Mouse (Mus musculus) inflammation-experienced regulatory T-cells, adult 6 months (primary cell): ENCODE results near the gene Dgcr6. TPM values are rescaled to one million over a fixed set of nuclear protein-coding genes. Genes with fewer than 3 reads are reported as not detected.
"Not testable (repeated sequence)": the region's sequence is repeated elsewhere in the genome, so short reads cannot be mapped to it uniquely, and the experiment has no call there.

ENCODE experiments used
- ATAC-seq: one replicate; pipeline ENCODE4 v1.8.0; 2017
- polyA plus RNA-seq, 3 experiments: library from polyadenylated mRNA; unstranded; fragments of 100-300 nt; shearing (Covaris generic); gene quantifications; one replicate each; pipeline ENCODE4 v1.2.1; 2017

Dgcr6 gene
- polyA plus RNA-seq, result 10 to 100 TPM; 11.5 to 19.1 (median 15.0) TPM

DNA sequence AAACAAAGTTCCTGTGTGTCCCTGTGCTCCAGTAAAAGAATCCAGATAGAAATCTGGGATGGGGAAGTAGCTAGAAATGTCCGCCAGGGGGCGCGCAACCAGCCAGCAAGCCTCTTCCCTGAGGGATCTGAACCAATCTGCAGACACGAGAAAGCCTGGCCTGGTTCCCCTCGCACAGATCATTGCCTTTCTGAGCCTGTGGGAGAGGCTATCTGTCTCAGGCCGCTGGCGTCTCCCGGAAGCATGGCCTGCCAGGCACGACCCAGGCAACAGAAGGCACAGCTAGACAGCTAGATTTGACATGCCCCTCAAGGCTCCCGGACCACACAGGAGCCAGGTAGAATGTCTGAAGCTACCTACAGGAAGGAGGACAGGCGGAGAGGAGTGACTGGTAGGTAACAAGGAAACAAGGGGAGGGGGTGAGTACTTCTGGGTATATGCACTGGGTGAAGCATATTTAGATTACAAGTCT, at the start of gene Dgcr6:
Gene Dgcr6 (plus strand): TSS at position 130 of the 472 bp plus-strand sequence.
- ATAC-seq, result peak; percentile 50

DNA sequence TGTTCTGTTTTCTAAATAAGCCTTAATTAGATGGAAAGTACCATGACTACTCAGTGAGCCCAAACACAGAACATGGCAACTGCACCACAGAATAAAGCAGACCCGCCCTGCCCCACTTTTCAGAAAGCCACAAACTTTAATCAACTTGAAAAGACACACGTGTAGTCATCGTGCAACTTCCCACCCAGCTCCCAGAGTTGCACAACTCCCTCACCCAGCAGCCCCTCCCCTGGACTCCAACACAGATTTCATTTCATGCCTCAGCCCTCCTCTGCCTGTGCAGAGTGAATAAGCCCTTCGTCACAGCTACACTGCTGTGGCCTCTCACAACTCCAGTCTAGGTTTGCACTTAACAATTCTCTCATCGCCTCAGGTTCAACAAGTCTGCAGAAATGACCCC, 48.1 kb upstream of the Dgcr6 start:
- no peak for ATAC-seq

DNA sequence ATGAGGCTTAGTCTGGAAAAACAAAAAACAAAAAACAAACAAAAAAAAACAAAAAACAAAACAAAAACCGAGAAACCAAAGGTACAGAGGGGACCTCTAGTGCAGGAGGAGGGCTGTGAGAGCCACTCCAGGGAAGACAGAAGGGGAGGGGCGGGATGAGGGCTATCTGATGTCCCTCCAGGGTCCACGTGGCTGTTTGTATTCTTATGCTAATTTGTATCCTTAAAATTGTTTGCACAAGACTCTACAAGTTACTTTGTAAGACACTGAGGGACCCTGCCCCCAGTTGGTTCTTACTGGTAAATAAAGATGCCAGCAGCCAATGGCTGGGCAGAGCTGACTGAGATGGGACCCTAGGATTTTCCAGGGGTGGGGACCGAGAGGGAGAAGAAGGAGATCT, 45.6 kb upstream of the Dgcr6 start:
- no peak for ATAC-seq

DNA sequence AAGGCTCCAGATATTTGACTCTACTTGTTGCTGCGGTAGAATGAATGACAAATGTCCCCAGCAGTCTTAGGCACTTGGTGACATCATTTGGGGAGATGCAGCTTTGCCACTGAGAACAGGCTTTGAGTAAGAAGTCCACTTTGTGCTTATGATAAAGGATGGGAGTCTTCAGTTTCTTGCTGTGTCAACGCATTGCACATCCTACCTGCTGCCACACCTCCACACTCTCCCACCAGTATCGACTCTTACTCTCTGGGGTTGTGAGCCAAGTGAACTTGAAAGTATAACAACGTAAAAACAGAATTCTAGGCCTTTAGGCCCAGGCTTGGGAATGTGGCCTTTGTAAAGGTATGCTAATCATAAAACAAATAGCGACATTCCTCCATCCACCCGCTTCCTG, 41.6 kb upstream of the Dgcr6 start:
- ATAC-seq, result no peak

DNA sequence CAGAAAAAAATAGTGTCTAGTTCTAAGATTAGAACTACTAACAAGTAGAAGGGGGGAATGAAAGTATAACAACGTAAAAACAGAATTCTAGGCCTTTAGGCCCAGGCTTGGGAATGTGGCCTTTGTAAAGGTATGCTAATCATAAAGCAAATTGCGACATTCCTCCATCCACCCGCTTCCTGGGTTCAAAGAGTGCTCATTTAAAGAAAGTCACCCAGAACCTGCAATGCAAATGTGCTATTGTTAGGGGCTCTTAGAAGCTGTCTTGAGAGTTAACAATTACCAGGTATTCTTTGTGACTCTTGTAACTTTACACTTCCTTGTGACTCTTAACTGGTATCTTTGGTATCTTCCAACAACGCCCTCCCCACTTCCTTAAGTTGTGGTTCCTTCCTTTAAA, 36.2 kb upstream of the Dgcr6 start:
- not testable (repeated sequence) for ATAC-seq

DNA sequence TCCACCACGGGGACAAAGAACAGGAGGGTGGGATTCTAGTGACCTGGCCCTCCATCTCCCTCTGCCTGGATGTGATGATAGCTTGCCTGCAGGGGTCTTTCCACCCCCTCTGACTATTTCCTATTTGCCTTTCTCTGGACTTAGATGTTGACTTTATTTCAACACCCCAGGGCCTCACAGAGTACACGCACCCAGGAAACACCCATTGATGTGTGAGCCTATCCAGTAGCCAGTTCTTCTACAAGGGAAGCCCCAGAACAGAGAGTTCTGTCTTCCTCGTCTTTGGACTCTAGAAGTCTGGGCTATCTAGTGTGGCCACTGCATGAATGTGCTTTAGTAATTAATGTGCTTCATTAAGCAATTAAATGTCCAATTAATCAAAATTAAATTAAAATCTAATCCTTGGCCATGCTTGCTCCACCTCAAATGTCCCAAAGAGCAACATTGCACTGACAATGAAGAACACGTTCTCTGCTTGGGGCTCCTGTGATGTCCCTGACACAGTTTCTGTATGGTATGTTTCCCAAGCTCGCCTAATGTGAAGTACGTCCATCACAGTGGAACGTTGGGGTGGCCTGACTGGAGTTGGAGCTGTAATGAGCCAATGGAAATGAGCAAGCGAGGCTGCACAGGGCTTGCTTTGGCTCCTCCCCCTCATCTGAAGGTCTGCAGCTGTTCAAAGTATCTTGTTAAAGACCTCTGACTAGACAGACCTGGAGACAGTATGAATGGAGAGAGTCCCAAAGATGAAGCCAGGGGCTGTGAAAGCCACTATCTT, 29.7 kb upstream of the Dgcr6 start:
- ATAC-seq, result no peak

DNA sequence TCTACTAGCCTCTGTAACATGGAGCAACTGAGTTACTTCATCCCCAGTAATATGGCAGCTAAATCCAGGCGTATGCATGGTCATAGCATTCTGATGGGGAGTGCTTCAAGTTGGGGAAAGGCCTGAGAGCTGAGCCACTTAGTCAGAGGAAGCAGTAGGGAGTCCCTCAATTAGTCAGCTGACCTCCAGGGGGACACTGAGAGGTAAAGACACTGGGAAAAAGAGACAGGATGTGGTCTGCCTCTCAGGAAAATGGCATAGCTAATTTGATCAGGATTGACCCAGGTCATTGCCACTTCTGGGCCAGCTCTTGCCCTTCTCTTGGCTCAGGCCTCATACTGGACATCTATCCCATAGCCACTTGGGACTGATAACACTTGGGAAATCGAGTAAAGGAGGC, 25.3 kb upstream of the Dgcr6 start:
- ATAC-seq, result no peak

DNA sequence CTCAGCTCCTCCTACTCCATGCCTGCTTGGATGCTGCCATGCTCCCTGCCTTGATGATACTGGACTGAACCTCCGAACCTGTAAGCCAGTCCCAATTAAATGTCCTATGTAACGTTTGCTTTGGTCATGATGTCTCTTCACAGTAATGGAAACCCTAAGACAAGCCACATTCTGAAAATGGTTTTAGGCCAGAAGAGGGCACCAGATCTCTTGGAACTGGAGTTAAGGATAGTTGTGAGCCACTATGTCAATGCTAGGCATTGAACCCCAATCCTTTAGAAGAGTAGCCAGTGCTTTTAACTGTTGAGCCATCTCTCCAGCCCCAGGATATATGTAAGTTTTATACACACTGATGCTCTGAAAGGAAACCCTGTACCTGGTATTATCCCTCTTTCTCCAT, 20.9 kb upstream of the Dgcr6 start:
- ATAC-seq, result no peak

DNA sequence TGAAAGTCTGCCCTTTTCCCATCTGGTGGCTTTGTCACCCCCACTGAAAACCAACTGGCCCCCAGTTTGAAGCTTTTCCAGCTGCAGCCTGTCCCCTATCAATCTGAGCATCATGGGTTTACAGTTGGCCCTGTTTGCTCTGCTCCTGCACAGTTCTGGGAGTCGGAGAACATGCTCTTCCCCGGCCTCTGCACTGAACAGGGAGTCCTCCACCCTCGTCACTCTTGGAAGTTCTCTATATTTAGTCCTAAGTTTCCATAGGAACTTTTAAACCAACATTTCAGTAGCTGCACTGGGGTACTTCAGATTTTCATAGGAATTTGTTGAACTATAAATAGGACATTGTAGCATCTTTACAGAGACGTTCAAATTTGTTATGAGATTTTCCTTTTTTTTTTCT, 19.4 kb upstream of the Dgcr6 start:
- ATAC-seq, result no peak

DNA sequence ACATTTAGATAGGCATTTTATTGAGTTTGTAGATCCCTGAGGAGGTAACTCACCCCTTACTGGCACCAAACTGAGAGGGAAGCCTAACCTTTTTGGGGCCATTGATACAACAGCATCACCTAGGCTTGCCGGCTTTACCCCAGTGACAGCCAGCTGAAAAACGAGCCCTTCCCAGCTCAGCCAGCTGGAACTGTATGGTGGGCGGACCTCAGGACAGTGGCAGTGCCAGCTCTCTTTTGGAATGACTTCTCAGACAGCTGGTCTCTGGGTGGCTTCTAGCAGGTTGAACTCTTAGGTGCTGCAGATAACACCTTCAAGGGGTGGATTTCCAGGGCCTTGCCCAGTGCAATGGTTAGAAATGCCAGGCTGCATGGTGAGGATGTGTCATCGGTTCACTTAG, 18.4 kb upstream of the Dgcr6 start:
- ATAC-seq, result no peak

DNA sequence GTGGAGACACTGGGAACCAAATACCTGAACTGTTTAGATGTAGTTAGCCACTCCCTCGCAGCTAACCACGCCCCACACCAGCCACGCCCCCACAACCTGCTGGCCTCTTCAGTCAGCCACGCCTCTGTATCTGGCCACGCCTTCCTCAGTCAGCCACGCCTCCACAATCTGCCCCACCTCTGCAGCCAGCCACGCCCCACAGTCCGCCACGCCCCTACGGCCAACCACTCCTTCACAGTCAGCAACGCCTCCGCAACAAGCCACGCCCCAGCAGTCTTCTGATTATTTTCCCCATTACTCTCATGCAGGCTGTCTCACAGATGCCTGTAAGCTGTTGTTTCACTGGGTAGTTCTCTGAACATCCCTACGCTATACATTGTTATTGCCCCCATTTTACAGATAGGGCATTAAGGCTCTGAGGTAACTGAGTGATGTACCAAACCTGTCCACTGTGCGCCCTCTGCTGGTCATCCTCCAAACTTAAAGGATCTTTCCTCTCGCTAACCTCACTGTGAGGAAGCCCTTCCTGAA, 16.2 kb upstream of the Dgcr6 start:
- peak; percentile 65 for ATAC-seq

DNA sequence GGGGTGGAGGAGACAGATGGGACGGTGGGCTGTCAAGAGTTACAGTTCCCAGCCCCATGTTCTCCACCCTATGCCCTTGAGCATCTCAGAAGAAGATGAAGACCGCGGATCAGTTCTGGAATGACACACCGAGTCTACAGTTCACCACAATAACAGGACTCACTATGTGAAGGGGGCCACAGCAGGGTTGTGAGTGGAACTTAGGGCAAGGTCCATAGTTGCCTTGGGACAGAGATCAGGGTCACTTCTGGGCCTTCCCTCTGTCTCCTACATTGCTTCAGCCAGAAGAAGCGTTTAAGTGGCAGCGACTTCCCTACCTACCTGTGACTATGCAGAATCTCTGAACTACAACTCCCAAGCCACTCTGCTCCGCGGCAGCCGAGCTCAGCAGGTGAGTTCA, 15.6 kb upstream of the Dgcr6 start:
- ATAC-seq, result no peak

DNA sequence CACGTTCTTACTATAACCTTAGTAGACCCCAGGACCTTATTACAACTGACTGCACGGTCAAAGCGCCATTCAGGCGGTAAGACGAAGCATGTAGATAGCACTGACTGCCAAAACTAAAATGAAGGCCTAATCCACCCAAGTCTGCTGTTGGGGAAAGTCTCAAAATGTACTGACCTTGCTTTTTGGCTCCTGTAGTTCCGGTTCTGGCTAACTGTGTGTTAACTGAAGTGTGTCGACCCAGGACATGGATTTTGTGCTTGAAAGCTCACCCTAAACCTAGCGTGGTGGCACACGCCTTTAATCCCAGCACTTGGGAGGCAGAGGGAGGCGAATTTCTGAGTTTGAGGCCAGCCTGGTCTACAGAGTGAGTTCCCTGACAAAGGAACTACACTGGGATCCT, 7.7 kb upstream of the Dgcr6 start:
- ATAC-seq, result no peak

DNA sequence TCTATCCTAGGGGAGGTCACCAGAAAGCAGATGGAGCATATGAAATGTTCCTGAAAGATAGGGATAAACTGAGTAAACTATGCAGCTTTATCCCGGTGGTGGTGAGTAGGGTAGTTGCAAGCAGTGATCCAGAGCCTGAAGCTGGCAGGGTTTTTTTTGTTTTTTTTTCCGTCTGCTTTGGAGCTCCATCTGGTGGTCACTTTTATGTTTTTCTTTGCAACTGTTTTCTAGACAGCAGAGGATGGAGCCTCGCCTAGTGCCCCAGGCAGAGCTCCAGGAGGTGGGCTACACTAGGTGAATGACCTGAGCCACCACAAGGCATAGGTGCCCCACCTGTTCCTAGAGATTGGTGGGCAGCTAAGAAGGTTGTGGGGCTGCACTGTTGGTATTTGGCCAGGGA, 5.0 kb upstream of the Dgcr6 start:
- peak; percentile 68 for ATAC-seq

DNA sequence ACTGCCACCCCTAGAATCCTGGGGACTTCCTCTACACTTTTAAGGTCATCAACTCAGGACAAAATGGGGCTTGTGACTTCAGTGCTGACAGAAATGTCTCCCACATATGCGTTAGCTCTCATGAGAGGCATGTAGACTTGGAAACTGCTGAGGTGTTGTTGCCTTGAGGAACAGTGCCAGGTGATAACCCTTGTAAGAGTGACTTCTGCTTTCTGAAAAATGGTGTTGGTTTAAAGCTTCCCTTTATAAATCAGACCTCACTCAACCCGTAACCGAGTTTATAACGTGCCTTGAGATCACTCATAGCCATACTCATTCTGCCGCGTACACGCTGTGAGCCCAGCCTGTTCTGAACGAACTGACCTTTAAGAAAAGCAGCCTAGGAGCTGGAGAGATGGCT, 4.6 kb upstream of the Dgcr6 start:
- no peak for ATAC-seq

DNA sequence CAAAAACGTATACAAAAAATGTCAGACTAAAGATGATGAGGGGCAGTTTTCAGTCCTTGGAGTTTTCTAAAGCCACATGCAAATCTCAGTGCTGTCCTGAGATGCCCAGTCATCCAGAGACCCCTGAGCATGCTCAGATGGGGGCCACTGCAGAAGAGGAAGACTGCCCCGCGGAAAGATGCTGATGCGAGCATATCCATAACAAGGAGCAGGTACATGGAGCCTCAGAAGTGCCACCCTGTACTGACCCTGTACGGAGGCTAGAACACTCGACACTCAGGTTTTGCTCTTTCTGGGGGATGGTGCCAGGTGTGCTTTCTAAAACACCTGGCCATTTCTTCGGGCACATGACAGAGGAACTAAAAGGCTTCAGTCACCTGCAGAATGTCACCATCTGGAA, 338 bp upstream of the Dgcr6 start:
- ATAC-seq, result no peak

DNA sequence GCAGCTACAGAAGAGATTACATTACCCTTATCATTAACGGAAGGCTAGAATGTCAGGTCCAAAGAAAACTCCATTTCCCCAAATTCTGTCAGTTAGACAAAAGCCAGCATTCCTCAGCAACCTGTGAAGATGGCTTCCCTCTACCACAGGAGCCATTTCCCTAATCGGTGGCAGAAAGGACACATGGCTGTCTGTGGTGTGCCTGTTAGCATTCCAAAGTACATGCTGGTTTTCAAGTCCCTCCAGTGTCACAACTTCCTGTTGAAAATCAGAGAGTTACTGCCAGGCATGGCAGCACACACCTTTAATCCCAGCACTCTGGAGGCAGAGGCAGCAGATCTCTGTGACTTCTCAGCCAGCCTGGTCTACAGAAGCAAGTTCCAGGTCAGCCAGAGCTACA, 3.6 kb downstream of the Dgcr6 start:
- ATAC-seq, result no peak

DNA sequence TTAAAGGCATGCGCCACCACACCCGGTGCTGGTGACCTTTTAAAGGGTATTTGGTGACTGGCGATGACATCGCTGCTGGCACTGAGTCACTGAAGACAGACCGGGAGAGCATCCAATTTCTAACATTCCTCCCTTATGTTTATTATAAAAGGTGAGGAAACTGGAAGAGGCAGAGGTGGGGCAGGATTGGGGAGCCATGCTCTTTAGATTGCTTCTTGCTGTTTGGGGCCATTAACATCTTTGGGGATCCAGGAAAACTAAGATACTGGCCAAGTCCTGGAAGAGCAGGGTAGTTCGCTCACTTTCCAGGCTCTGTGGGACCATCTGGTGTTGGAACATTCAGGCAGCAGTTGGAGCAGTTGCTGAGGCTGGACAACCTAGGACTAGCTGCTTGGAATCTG, 5.7 kb downstream of the Dgcr6 start:
- no peak for ATAC-seq

DNA sequence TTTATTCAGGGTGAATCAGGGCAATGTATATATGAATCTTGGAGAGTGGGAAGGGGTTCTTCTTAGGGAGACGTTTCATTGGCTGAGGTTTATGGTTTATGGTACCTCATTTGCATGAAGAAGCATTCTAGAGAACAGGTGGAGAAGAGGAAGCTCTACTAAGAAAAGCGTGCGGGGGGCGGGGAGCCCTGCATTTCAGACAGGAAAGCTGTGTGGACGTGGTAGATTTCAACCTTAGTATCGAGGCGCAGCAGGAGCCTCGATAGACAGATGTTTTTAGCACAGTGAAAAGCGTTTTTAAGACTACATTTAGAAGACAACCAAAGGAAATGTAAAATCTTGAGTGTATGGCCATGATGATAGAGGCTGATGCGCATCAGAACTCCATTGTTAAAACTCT, 6.6 kb downstream of the Dgcr6 start:
- no peak for ATAC-seq

DNA sequence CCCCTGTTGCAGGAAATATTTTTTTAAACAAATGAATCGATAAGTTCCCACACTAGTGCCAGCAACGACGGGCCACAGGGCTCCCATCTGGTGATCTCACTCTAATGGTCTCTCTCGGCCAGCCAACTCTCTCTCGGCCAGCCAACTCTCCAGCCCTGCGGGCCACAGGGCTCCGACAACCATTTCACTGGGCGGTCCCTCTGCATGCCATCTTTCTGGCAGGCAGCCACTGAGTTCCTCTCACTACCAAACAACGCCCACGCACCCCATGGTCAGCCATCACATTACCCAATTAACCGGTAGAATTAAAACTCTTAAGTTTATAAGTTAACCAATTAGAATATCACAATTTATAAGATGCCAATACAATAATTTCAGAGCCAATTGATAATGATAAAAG, 8.5 kb downstream of the Dgcr6 start:
- no peak for ATAC-seq

DNA sequence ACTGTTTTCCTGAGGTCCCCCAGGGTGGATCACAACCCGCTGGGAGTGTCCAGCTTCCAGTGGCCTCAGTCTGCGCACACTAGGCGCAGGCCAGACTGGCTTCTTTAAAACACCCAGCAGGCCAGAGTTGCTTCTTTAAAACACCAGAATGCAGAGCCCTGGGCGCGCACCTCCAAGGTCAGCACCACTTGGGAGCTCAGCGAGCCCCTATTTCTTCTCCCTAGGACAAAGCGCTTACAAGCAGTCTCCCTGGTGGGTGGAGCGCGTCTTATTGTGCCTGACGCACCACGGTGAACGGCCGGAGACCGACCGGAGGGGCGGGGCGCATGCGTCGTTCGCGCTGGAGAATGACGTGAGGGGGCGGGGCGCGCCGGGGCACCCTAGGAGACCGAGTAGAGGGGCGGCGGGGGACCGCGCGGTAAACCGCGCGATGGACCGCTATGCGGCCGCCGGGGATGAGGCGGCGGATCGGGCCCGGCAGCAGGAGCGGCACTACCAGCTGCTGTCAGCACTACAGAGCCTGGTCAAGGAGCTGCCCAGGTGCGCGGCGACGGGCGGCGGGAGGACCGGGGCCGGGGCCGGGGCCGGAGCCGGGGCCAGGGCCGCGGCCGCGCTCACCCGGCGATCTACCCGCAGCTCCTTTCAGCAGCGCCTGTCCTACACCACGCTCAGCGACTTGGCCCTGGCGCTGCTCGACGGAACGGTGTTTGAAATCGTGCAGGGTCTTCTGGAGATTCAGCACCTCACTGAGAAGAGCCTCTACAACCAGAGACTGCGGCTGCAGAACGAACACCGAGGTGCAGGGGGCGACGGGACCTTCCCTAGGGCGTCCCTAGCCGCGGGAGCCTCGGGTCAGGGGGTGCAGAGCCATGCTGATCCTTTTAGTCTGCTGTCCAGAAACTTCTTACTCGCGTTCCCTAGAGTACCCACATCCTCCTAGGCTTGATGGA, 13.7 kb downstream of the Dgcr6 start:
- peak; percentile 98 for ATAC-seq

DNA sequence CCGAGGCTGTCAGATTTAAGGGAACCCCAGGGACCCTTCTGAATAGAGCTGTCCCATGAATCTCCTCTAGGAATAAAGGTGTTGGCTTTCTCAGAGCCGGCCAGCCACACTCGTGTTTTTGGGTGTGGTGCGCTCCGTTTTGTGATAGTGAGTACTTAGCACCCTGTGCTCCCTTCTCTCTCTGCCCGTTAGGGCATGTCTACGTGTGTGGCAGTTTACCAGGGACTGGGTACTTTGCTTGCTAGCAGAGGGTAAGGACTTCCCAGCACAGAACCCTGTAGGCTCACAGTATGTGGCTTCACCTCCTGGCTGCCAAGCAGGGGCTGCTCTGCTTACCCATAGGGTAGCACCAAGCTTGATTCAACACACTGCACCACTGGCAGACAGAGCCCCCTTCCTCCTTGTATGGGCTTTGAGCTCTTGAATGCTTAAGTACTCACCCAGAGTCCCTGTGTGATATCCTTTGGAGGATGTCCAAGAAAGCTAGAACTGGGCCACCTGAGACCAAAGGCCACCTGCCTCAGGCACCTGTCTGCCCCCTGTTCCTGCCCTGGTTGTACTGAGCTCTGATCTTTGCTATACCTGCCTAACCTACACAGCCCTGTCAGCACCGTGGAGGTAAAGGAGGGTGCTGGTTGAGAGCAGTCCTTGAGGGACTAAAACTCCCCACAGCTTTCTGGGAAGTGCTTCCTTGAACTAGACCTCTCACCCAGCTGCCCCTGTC, 16.2 kb downstream of the Dgcr6 start:
- no peak for ATAC-seq

DNA sequence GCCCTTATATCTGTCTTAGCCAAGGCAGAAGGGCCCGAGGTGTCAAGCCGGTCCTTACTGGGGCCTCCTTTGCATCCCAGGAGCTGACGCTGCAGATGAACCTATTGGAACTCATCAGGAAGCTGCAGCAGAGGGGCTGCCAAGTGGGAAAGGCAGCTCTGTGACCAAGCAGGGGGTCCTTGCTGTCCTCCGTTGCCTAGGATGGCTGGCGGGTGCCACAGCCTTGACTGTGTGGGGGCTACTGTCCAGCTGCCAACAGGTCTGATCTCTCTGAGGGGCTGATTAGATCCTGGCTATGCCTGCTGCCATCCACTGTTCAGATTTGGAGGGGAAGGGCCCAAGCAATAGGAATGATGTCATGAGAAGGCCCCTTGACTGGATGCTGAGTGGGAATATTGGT, 18.1 kb downstream of the Dgcr6 start:
- ATAC-seq, result no peak
